Mouse (Mus musculus): ENCODE measurements around the gene Golt1b. TPM values are rescaled to one million over a fixed set of nuclear protein-coding genes. Genes with fewer than 3 reads are reported as not detected.

The Golt1b gene
- polyA plus RNA-seq, 1 experiment, result 13.2 TPM

GRCm38 (mm10) chr6:142394669-142395068 lies 7.6 kb downstream of the Golt1b start:
- TF ChIP-seq CTCF (IDR thresholded peaks at IDR 0.05; ENCODE audit: control insufficient read depth, insufficient read depth, low read length) (no peak), POLR2A (IDR thresholded peaks at IDR 0.05; ENCODE audit: borderline replicate concordance, control insufficient read depth, low read depth, low read length) (no peak)
- Histone ChIP-seq H3K4me1 (ENCODE audit: control insufficient read depth, insufficient read depth, low read length) (no peaks in the 10 kb centered on the region; the same call in 1 of the 2 replicates), H3K27ac (ENCODE audit: control insufficient read depth, insufficient read depth, low read depth, low read length, poor library complexity) (no peak overlapping the region), H3K4me3 (replicated peaks; ENCODE audit: control insufficient read depth, low read depth, low read length) (no peak overlapping the region)
- WGBS, result 64% methylated on average over 5 of the region's 5 CpGs

GRCm38 (mm10) chr6:142395756-142396155 lies 8.7 kb downstream of the Golt1b start:
- TF ChIP-seq POLR2A (IDR thresholded peaks at IDR 0.05; ENCODE audit: borderline replicate concordance, control insufficient read depth, low read depth, low read length) (no peak), CTCF (IDR thresholded peaks at IDR 0.05; ENCODE audit: control insufficient read depth, insufficient read depth, low read length) (no peak)
- Histone ChIP-seq H3K27ac (ENCODE audit: control insufficient read depth, insufficient read depth, low read depth, low read length, poor library complexity) (no peak overlapping the region), H3K4me1 (ENCODE audit: control insufficient read depth, insufficient read depth, low read length) (no peaks in the 10 kb centered on the region), H3K4me3 (replicated peaks; ENCODE audit: control insufficient read depth, low read depth, low read length) (no peak overlapping the region)
- 70% methylated on average over 6 of the region's 6 CpGs for WGBS

GRCm38 (mm10) chr6:142411140-142411539 lies 24.1 kb downstream of the Golt1b start:
- TF ChIP-seq CTCF (IDR thresholded peaks at IDR 0.05; ENCODE audit: control insufficient read depth, insufficient read depth, low read length), result no peak
- no peak for TF ChIP-seq POLR2A (IDR thresholded peaks at IDR 0.05; ENCODE audit: borderline replicate concordance, control insufficient read depth, low read depth, low read length)
- 25% methylated on average over 1 of the region's 1 CpGs for WGBS
- Histone ChIP-seq H3K4me1 (ENCODE audit: control insufficient read depth, insufficient read depth, low read length) (no peaks in the 10 kb centered on the region), H3K4me3 (replicated peaks; ENCODE audit: control insufficient read depth, low read depth, low read length) (no peak overlapping the region), H3K27ac (ENCODE audit: control insufficient read depth, insufficient read depth, low read depth, low read length, poor library complexity) (no peak overlapping the region)

GRCm38 (mm10) chr6:142412906-142413491 lies 26.0 kb downstream of the Golt1b start, which contains the start of gene Spx:
TSS of gene Spx (plus strand) at chr6:142413441.
- H3K4me1 ChIP-seq (ENCODE audit: control insufficient read depth, insufficient read depth, low read length), result no peaks in the 10 kb centered on the region
- 71% methylated on average over 11 of the region's 11 CpGs for WGBS
- H3K4me3 ChIP-seq (replicated peaks; ENCODE audit: control insufficient read depth, low read depth, low read length), result no peak within 1 kb of the TSS
- H3K27ac ChIP-seq (ENCODE audit: control insufficient read depth, insufficient read depth, low read depth, low read length, poor library complexity), result no peak within 1 kb of the TSS
- TF ChIP-seq POLR2A (IDR thresholded peaks at IDR 0.05; ENCODE audit: borderline replicate concordance, control insufficient read depth, low read depth, low read length), result no peak
- no peak for TF ChIP-seq CTCF (IDR thresholded peaks at IDR 0.05; ENCODE audit: control insufficient read depth, insufficient read depth, low read length)

- TF ChIP-seq CTCF (IDR thresholded peaks at IDR 0.05; ENCODE audit: control insufficient read depth, insufficient read depth, low read length) (no peak), POLR2A (IDR thresholded peaks at IDR 0.05; ENCODE audit: borderline replicate concordance, control insufficient read depth, low read depth, low read length) (no peak)
- WGBS, result 11% methylated on average over 12 of the region's 12 CpGs
Measured at GRCm38 (mm10) chr6:142413845-142414244, 26.8 kb downstream of the Golt1b start.

GRCm38 (mm10) chr6:142414597-142414996 lies 27.6 kb downstream of the Golt1b start:
- Histone ChIP-seq H3K4me3 (replicated peaks; ENCODE audit: control insufficient read depth, low read depth, low read length) (no peak overlapping the region), H3K27ac (ENCODE audit: control insufficient read depth, insufficient read depth, low read depth, low read length, poor library complexity) (no peak overlapping the region), H3K4me1 (ENCODE audit: control insufficient read depth, insufficient read depth, low read length) (no peaks in the 10 kb centered on the region)
- TF ChIP-seq CTCF (IDR thresholded peaks at IDR 0.05; ENCODE audit: control insufficient read depth, insufficient read depth, low read length), result no peak
- TF ChIP-seq POLR2A (IDR thresholded peaks at IDR 0.05; ENCODE audit: borderline replicate concordance, control insufficient read depth, low read depth, low read length), result no peak
- WGBS, result 2% methylated on average over 24 of the region's 24 CpGs

More at GRCm38 (mm10) chr6:142413845-142414244, 26.8 kb downstream of the Golt1b start:
- no peak overlapping the region for H3K27ac ChIP-seq (ENCODE audit: control insufficient read depth, insufficient read depth, low read depth, low read length, poor library complexity)
- no peaks in the 10 kb centered on the region for H3K4me1 ChIP-seq (ENCODE audit: control insufficient read depth, insufficient read depth, low read length)
- no peak overlapping the region for H3K4me3 ChIP-seq (replicated peaks; ENCODE audit: control insufficient read depth, low read depth, low read length)

GRCm38 (mm10) chr6:142424976-142425375 lies 38.0 kb downstream of the Golt1b start:
- Histone ChIP-seq H3K4me3 (replicated peaks; ENCODE audit: control insufficient read depth, low read depth, low read length) (no peak overlapping the region), H3K4me1 (ENCODE audit: control insufficient read depth, insufficient read depth, low read length) (no peaks in the 10 kb centered on the region), H3K27ac (ENCODE audit: control insufficient read depth, insufficient read depth, low read depth, low read length, poor library complexity) (no peak overlapping the region)
- TF ChIP-seq POLR2A (IDR thresholded peaks at IDR 0.05; ENCODE audit: borderline replicate concordance, control insufficient read depth, low read depth, low read length) (no peak), CTCF (IDR thresholded peaks at IDR 0.05; ENCODE audit: control insufficient read depth, insufficient read depth, low read length) (no peak)
- WGBS, result 39% methylated on average over 7 of the region's 7 CpGs

- Histone ChIP-seq H3K4me3 (replicated peaks; ENCODE audit: control insufficient read depth, low read depth, low read length) (no peak overlapping the region), H3K4me1 (ENCODE audit: control insufficient read depth, insufficient read depth, low read length) (no peaks in the 10 kb centered on the region), H3K27ac (ENCODE audit: control insufficient read depth, insufficient read depth, low read depth, low read length, poor library complexity) (no peak overlapping the region)
- TF ChIP-seq POLR2A (IDR thresholded peaks at IDR 0.05; ENCODE audit: borderline replicate concordance, control insufficient read depth, low read depth, low read length) (no peak), CTCF (IDR thresholded peaks at IDR 0.05; ENCODE audit: control insufficient read depth, insufficient read depth, low read length) (no peak)
Measured at GRCm38 (mm10) chr6:142429072-142429471, 42.1 kb downstream of the Golt1b start.

- Histone ChIP-seq H3K27ac (ENCODE audit: control insufficient read depth, insufficient read depth, low read depth, low read length, poor library complexity) (no peak overlapping the region), H3K4me1 (ENCODE audit: control insufficient read depth, insufficient read depth, low read length) (no peaks in the 10 kb centered on the region), H3K4me3 (replicated peaks; ENCODE audit: control insufficient read depth, low read depth, low read length) (no peak overlapping the region)
- 80% methylated on average over 12 of the region's 12 CpGs for WGBS
- TF ChIP-seq CTCF (IDR thresholded peaks at IDR 0.05; ENCODE audit: control insufficient read depth, insufficient read depth, low read length) (no peak), POLR2A (IDR thresholded peaks at IDR 0.05; ENCODE audit: borderline replicate concordance, control insufficient read depth, low read depth, low read length) (no peak)
Measured at GRCm38 (mm10) chr6:142451381-142451780, 64.4 kb downstream of the Golt1b start.
